Mouse (Mus musculus) frontal cortex, adult (tissue): ENCODE results near the gene Coasy.

ENCODE experiments used
- ATAC-seq: cut with Nextera tagmentation; 2 replicates; pipeline ENCODE4 v1.9.2; 2017; ENCODE audit warnings: mild to moderate bottlenecking, moderate library complexity, mixed read lengths; ENCODE audit not compliant: low TSS enrichment

Coasy gene

DNA sequence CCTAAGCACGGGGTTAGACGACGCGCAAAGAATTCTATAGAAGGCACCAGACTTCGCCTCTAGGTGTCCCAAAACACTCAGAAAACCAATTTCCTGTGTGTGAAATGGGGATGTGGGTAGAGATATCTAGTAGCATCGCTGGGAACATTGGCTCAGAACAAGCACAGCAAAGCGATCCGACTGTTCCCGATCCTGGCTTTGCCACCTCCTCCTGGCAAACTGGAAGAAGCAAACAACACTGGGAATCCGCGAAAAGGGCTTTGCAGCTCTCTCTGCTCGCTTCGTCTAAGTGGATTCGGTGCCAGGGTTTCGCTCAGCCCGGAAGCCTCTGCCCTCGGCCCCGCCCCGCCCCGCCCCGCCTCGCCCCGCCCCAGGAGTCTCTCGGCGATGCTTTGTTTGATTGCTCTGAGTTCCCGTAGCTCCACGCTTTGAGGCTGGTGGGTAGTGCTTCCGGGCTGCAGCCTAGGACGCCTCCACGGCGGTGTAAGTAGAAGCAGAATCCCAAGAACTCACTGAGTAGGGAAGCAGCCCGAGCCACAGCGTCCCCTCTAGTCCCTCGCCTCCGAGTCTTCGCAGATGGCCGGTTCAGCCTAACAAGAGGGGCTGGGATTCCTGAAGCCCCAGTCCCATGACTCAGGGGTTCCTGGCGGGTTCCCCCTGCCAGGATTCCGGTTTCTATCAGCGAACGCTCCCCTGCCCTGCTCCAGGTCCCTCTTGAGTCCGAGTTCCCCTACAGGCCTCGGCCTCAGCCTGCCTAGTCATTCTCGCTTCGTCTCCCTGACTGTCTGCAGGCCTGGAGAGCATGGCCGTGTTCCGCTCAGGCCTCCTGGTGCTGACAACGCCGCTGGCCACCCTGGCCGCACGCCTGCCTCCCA, at the start of gene Coasy:
TSS of gene Coasy (plus strand) at position 358 of the 875 bp plus-strand sequence.
- peak; percentile 66 for ATAC-seq

DNA sequence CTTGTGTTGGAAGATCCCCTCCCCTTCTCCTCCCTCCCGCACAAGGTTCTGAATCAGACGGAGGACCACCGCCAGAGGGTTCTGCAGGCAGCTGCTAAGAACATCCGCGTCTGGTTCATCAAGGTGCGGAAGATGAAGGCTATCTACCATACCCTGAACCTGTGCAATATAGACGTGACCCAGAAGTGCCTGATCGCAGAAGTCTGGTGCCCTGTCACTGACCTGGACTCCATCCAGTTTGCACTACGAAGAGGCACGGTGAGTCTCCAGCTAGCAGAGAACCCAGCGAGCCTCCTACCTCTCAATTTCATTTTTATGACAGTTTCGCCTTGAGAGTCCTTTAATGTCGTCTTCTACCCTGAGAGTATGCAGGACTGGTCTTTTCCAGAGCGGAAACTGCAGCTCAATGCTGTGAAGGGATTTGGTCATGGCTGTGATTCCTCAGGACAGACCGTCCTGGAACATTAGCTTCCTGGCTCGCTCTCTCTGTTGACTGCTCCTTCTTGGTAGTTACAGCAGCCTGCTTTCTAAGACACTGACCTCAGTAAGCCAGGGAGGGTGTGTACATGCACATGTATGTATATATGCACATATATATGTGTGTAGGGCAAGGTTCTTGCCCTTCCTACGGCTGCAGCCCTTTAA, 48.4 kb upstream of the Coasy start:
- ATAC-seq: no peak

DNA sequence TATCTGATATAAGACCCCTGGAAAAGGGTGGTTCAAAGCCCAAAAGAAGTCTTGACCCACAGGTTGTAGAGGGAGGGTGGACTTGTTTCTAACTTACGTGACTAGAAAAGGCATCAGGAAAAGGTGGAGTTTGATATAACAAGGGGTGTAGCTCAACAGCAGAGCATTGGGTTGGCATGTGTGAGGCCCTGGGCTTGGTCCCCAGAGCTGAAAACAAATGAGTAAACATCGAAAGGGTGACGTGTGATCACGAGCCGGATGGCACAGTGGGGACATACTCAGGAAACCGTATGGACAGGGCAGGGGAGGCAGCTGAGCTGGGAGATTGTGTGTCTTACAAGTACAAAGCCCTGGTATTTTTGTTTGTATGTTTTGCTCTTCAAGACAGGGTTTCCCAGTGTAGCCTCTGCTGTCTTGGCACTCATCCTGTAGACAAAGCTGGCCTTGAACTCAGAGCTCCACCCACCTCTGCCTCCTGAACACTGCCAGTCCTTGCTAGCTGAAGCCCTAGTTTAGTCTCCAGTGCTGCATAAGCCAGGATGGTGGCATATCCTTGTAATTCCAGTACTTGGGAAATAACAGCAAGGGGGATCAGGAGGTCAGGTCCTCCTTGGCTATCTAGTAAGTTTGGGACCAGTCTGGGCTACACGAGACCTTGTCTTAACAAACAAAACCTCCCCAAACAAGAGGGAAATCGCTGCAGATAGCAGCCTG, 47.6 kb upstream of the Coasy start:
- 0 out of 2 replicates have a peak, but pooled peaks have one; percentile 20 for ATAC-seq

DNA sequence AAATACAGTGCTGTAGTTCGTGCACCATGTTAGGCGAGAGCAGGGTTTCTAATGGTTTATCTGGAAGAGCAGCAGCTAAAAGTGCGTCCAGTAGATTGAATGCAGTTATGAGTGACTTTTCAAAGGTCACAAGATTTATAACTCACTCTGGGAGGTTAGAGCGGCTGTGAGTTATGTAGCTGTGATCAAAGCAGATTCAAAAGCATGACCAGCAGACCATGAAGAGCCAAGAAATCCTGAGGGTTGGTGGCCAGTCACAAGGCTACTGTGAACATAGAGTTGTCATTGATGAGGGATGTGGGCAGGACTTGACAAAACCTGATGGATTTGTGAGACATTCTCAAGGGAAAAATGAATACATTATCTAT, 47.1 kb upstream of the Coasy start:
- no peak for ATAC-seq

DNA sequence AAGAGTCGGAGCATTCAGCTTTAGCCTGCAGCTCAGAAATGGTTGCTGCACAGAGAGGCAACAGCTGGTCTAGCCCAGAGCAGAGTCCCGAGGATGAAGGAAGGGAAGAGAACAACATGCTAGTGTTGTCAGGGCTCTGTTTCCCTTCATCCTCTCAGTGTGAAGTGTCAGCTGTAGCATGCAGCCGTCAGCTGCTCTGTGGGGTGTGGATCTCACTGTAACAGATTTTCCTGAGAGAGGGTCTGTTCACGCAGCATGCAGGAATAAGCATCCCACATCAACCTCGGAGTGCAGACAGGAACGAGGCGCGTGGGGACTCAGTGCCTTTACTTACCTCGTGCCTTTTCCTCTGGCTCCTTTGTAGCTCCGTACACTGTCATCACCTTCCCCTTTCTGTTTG, 44.6 kb upstream of the Coasy start:
- ATAC-seq: no peak

DNA sequence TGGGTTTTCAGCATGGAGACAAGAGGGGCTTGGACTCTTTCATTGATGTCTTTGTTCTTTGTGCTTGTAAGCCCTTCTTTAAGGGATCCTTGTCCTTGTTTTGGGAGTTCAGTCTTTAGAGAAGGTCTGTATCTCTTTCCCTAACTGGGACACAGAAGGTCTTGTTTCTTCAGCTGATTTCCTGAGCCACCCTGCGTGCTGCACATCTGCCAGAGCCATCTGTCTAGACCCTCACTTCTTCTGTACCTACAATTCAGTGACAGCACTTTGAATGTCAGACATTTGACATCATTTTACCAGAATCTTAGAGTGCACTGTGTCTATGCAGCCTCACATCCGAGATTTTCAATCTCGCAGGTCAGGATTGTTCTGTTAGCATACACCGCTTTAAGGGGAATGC, 36.5 kb upstream of the Coasy start:
- no peak for ATAC-seq

DNA sequence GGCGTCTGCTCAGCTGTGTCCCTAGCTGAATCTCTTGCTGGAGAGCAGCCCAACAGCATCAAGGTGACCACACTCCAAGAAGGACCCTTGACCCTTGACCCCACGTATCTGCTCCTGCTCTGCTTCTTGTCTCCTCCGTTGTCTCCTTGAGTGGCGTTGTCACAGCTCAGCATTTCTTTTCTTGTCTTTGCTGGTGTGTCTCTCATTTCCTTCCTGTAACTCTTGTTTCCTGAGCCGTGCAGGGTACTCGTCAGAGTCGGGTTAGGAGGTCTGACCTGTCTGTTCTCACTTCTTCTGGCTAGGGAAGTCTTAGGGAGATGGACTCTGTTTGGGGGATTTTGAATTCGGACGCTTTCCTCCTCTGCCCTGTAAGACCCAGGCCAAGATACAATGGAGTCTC, 35.9 kb upstream of the Coasy start:
- no peak for ATAC-seq

DNA sequence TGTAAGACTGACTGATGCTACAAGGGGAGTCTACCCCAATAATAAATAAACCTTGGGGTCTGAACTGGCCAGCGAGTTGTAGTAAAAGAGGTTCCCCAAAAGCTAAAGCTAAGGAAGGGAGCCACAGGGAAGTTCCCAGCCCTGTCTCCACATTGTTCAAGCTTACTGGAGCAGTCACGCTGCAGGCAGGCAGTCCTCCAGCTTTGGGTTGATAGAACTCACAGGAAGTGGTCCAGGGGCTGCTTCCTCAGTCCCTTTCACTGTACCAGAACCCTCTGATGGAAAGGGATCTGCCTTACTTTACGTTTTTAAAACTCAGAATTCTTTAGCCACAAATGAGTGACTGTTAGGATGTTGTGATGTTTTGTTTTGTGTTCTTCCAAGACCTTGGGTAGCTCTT, 34.9 kb upstream of the Coasy start:
- ATAC-seq: no peak

DNA sequence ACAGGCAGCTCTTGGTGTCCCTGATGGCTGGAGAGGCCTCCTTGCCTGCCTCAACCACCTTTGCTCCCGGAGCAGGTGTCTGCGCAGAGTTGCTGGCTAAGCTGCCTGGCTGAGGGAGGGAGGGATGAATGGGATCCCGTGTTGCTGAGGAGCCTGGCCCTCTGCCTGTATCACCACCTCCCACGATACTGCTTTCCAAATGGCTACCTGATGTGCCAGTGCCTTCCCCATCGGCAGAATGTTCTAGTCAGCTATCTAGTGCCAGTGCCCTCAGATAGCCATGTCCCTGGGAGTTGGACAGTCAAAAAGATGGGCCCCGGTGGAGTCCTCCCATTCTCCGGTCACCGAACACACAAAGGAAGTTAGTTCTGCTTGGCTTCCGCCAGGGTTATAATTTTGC, 32.0 kb upstream of the Coasy start:
- ATAC-seq: peak; percentile 50

DNA sequence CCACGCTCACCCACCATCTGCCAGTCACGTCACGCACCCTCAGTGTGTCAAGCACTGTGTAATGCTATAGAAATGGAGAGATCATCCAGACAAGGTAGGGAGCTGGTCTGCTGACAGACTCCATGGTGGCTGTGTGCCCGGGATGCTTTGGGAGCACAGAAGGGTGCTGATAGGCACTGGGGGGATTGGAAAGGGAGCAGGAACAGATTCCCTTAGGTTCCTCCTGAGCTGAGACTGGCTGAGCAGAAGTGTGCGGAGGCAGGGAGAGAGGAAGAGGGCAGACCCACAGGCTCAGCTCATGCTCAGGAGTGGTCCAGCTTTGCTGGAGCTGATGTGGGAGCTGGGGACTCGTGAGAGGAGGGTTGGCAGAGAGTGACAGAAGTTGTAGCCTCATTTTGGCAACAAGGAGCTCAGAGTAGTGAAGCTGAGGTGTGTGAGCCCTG, 31.3 kb upstream of the Coasy start:
- ATAC-seq: peak; percentile 47

DNA sequence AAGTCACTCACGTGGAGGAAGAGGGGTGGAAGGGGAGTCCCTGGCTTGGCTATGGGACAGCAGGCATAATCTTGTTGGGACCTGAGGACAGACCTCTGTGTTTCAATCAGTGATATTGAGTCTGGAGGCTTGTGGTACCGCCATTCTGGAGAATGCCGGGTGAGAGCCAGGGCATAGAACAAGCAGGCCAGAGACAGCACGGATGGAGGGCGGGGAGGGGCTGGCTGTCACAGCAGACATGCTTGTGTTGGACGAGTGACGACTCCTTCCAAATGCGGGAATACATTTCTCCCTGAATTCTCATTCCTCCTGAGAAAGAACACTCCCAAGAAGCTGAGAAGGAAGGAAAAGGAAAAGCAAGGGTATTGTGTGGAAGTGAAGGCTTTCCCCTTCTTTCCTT, 30.7 kb upstream of the Coasy start:
- ATAC-seq: no peak

DNA sequence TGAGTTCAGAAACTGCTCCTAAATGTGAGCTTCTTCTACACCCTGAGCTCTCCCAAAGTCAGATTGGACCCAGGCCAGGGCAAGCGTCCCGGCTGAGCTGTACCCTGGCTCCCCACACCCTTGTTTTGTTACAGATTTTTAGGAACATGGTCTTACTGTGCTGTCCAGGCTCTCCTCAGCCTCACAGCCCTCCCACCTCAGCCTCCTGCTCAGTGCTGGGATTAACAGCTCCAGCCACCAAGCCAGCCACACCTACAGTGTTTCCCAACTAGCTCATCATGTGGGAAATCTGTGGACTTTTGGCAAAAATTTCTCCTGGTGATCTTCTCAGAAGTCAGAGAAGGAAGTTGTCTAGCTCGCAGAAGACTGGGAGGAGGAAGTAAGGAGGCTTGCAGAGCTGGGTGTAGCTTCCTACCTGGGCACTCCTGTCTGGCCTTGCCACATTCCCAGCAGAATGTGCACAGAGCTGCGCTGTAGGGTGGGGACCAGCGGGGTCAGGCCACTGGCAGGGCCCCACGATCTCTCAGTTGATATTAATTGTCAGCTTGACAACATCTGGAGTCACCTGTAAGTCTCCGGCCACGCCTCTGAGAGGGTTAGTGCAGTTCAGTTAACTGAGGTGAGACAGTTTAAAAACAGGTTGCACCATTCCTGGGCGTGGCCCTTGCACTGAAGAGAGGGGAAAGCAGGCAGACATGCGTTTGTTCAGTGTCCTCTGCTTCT, 29.5 kb upstream of the Coasy start:
- peak; percentile 27; the same call in 1 of the 2 replicates for ATAC-seq

DNA sequence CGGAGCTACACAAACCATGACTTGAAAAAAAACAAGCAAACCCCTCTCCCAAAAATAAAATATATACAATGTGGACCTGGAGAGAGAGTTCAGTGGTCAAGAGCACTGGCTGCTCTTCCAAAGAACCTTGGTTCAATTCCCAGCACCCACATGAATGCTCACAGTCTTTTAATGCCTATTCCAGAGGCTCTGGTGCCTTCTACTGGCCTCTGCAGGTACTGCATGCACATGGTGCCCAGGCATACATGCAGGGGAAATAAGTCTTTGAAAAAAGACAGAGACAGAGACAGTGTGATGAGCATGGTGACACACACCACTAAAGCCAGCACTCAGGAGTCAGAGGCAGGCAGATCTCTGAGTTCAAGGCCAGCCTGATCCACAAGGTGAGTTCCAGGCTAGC, 28.4 kb upstream of the Coasy start:
- ATAC-seq: no peak

DNA sequence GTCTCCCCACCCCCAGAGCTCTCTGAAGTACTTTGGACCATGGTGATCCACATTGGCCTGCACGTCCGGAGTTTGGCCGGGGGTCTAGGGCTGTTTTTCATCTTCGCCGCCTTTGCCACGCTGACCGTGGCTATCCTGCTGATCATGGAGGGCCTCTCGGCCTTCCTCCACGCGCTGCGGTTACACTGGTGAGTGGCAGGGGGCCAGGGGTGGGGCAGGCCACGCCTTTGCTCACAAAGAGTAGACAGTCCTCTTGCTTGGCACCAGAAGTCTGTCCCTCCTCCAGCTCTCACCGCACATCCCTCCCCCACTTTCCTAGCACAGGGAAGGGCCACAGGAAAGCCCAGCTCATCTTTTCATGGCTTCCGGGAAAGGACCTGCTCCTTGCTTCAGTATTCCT, 26.9 kb upstream of the Coasy start:
- ATAC-seq: no peak

DNA sequence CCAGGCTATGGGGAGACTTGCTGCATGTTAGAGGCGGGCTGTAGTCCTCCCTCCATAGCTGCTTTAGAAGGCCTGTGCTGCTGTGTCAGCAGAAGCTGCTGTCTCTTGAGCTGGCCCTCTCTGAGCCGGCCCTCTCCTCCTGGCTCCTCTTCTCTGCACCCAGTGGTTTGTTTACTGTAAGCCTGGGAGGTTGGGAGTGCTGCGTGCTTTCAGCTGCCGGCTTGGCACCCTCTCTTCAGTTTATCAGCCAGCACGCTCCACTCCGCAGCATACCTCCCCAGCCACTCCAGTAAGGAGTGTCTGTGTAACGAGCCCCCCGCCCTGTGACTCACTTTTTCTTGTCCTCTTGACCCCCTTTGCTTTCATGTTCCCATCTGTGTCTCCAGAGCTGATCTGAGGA, 25.5 kb upstream of the Coasy start:
- peak; percentile 36 for ATAC-seq

DNA sequence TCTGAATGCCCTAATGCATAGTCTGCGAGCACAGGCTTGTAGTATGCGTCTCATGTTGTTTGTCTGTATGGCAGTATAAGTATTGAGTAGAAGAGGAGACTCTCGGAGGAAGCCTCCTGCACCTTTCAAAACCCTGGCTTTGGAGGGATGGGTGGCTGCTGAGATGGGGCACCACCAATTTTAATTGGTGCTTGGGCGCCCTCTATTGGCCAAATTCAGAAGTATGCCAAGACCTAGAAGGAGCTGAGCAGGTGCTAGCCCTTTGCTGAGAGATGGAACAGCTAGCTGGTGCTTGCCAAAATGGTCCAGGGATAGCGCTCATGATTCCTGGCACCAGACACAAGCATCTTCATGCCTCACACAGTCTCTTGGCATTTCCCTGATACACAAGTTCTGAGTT, 24.5 kb upstream of the Coasy start:
- peak; percentile 28; the same call in 1 of the 2 replicates for ATAC-seq

DNA sequence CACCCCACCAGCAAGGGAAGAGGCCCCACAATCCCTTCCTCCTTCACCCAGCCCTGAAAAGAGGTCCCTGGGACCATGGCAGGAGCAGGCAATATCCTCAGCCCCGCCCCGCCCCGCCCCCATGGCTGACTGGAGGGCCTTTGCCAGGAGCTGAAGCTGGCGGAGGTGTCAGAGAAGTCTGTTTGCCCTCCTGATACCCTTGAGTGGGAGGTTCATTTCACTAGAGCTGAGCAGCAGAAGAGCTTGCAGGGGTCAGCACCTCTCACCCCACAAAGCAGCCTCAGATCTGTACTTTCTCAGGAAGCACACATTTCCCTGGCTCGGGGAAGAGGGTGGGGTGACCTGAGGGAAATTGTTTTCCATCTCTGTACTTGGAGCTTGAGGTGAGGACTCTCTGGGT, 23.6 kb upstream of the Coasy start:
- ATAC-seq: no peak

DNA sequence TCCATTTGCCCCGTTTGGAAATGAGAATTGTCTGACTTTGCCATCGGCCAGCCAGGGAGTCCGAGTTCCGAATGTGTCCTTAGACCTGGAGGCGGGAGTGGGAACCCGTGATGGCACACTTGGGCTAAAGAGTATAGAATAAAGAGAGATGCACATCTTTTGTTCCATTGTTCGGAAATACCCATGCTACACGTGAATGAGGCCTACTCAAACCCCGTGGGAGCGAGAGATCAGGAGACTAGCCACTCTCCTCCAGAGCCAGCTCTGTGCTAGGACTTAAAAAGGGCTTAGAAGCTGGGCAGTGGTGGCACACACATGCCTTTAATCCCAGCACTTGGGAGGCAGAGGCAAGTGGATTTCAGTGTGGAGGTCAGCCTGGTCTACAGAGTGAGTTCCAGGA, 22.9 kb upstream of the Coasy start:
- ATAC-seq: no peak

DNA sequence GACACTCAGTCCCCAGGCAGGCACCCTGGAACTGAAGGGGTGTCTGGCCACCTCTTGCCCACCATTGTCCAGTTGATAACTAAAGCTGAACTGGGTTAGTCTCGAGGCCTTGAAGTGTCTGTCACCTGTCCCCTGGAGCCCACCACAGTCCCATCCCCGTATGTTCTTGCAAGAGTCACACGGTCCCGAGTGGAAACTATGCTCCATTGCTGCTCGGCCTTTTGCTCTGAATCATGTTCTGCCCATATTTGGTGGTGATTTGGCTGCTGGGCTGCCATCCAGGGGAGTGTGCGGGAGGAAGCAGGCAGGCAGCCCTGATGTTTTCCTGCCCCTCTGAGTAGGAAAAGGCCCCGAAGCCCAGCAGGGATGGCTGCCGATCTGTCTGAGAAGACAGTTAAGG, 22.2 kb upstream of the Coasy start:
- peak; percentile 53 for ATAC-seq

DNA sequence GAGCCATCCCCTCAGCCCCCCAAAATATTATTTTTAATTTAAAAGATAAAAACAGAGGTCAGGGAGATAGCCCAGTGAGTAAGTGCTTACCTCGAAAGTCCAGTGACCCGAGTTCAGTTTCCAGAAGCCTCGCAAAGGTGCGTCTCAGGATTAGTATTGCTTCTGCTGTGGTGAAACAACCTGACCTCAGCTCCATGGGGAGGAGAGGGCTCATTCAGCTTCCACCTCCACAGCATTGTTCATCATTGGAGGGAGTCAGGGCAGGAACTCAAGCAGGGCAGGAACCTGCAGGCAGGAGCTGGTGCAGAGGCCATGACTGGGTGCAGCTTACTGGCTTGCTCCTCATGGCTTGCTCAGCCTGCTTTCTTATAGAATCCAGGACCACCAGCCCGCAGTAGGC, 21.3 kb upstream of the Coasy start:
- ATAC-seq: no peak

DNA sequence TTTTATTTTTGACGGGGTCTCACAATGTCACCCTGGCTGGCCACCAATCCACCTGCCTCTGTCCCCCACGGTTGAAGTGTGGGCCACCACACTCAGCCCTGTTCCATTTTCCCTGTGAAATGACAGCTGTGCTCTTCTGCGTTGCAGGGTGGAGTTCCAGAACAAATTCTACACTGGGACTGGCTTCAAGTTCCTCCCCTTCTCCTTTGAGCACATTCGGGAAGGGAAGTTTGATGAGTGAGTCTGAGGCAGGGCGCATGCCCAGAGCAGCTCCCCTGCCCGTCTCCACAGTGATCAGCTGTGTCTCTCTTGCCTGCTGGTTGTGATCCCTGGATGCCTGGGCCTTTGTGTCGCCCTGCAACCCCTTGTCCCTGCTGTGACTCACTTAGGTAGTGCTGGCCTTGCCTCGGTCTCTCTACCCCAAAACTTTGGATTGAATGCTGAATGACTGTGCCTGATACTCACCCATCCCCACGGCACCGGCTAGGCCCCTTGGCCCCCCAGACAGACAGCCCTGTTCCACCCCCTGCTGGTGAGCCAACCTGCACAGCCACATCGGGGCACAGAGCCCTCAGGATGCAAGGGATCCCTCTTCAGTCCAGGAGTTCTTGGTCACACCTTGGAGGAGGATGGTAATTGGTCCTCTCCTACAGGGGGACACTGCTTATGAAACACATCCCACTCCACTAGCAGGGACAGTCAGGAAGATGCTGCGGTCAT, 20.0 kb upstream of the Coasy start:
- peak; percentile 27; the same call in 1 of the 2 replicates for ATAC-seq
